Mouse (Mus musculus): Measurements from ENCODE around the gene 4930426L09Rik. TPM values are rescaled to one million over a fixed set of nuclear protein-coding genes. Genes with fewer than 3 reads are reported as not detected.

The 4930426L09Rik gene
- polyA plus RNA-seq, 1 experiment from 2014 or later: not detected

- no peak for ATAC-seq (ENCODE audit: low read depth)
- Histone ChIP-seq H3K4me1 (replicated peaks; ENCODE audit: control insufficient read depth, insufficient read depth, low read length) (no peaks in the 10 kb centered on the region), H3K9ac (ENCODE audit: low read length) (no peak overlapping the region), H3K27ac (ENCODE audit: low read length) (no peak overlapping the region), H3K4me3 (ENCODE audit: low read length) (no peak overlapping the region), H3K4me2 (ENCODE audit: low read depth, low read length) (no peak overlapping the region), H3K27me3 (ENCODE audit: control insufficient read depth, insufficient read depth, low read depth, low read length) (no peaks in the 10 kb centered on the region), H3K36me3 (ENCODE audit: control insufficient read depth, insufficient read depth, low read length) (no peaks in the 10 kb centered on the region), H3K9me3 (ENCODE audit: control insufficient read depth, low read length) (no peaks in the 10 kb centered on the region)
- 89% methylated on average over 7 of the region's 7 CpGs for whole genome bisulfite sequencing
Measured at GRCm38 (mm10) chr2:18957459-18957858, 40.7 kb upstream of the 4930426L09Rik start.

GRCm38 (mm10) chr2:18958044-18958443 is 40.1 kb upstream of the 4930426L09Rik start:
- Histone ChIP-seq H3K4me3 (ENCODE audit: low read length) (no peak overlapping the region), H3K4me2 (ENCODE audit: low read depth, low read length) (no peak overlapping the region), H3K9me3 (ENCODE audit: control insufficient read depth, low read length) (no peaks in the 10 kb centered on the region), H3K27me3 (ENCODE audit: control insufficient read depth, insufficient read depth, low read depth, low read length) (no peaks in the 10 kb centered on the region), H3K36me3 (ENCODE audit: control insufficient read depth, insufficient read depth, low read length) (no peaks in the 10 kb centered on the region), H3K27ac (ENCODE audit: low read length) (no peak overlapping the region), H3K4me1 (replicated peaks; ENCODE audit: control insufficient read depth, insufficient read depth, low read length) (no peaks in the 10 kb centered on the region), H3K9ac (ENCODE audit: low read length) (no peak overlapping the region)
- no peak for ATAC-seq (ENCODE audit: low read depth)
- 87% methylated on average over 9 of the region's 9 CpGs for WGBS

- 90% methylated on average over 5 of the region's 5 CpGs for WGBS
- Histone ChIP-seq H3K27ac (ENCODE audit: low read length) (no peak overlapping the region), H3K9me3 (ENCODE audit: control insufficient read depth, low read length) (no peaks in the 10 kb centered on the region), H3K4me1 (replicated peaks; ENCODE audit: control insufficient read depth, insufficient read depth, low read length) (no peaks in the 10 kb centered on the region), H3K36me3 (ENCODE audit: control insufficient read depth, insufficient read depth, low read length) (no peaks in the 10 kb centered on the region), H3K4me2 (ENCODE audit: low read depth, low read length) (no peak overlapping the region), H3K4me3 (ENCODE audit: low read length) (no peak overlapping the region), H3K9ac (ENCODE audit: low read length) (no peak overlapping the region), H3K27me3 (ENCODE audit: control insufficient read depth, insufficient read depth, low read depth, low read length) (no peaks in the 10 kb centered on the region)
- no peak for ATAC-seq (ENCODE audit: low read depth)
Measured at GRCm38 (mm10) chr2:18958501-18958900, 39.6 kb upstream of the 4930426L09Rik start.

GRCm38 (mm10) chr2:18959008-18959407 is 39.1 kb upstream of the 4930426L09Rik start:
- no peaks in the 10 kb centered on the region for H3K36me3 ChIP-seq (ENCODE audit: control insufficient read depth, insufficient read depth, low read length)
- H3K9me3 ChIP-seq (ENCODE audit: control insufficient read depth, low read length): no peaks in the 10 kb centered on the region
- no peak overlapping the region for H3K9ac ChIP-seq (ENCODE audit: low read length)
- no peaks in the 10 kb centered on the region for H3K27me3 ChIP-seq (ENCODE audit: control insufficient read depth, insufficient read depth, low read depth, low read length)
- 86% methylated on average over 6 of the region's 6 CpGs for WGBS
- H3K4me3 ChIP-seq (ENCODE audit: low read length): no peak overlapping the region
- H3K4me2 ChIP-seq (ENCODE audit: low read depth, low read length): no peak overlapping the region
- no peak overlapping the region for H3K27ac ChIP-seq (ENCODE audit: low read length)
- no peaks in the 10 kb centered on the region for H3K4me1 ChIP-seq (replicated peaks; ENCODE audit: control insufficient read depth, insufficient read depth, low read length)
- no peak for ATAC-seq (ENCODE audit: low read depth)

- no peak for ATAC-seq (ENCODE audit: low read depth)
- 95% methylated on average over 5 of the region's 5 CpGs for WGBS
- H3K4me1 ChIP-seq (replicated peaks; ENCODE audit: control insufficient read depth, insufficient read depth, low read length): no peaks in the 10 kb centered on the region
Measured at GRCm38 (mm10) chr2:18959558-18959957, 38.6 kb upstream of the 4930426L09Rik start.

GRCm38 (mm10) chr2:18960376-18960973 is 37.7 kb upstream of the 4930426L09Rik start:
- no peak for ATAC-seq (ENCODE audit: low read depth)
- Histone ChIP-seq H3K4me2 (ENCODE audit: low read depth, low read length) (no peak overlapping the region), H3K36me3 (ENCODE audit: control insufficient read depth, insufficient read depth, low read length) (no peaks in the 10 kb centered on the region), H3K9me3 (ENCODE audit: control insufficient read depth, low read length) (no peaks in the 10 kb centered on the region), H3K4me1 (replicated peaks; ENCODE audit: control insufficient read depth, insufficient read depth, low read length) (no peaks in the 10 kb centered on the region), H3K4me3 (ENCODE audit: low read length) (no peak overlapping the region), H3K27me3 (ENCODE audit: control insufficient read depth, insufficient read depth, low read depth, low read length) (no peaks in the 10 kb centered on the region), H3K9ac (ENCODE audit: low read length) (no peak overlapping the region), H3K27ac (ENCODE audit: low read length) (no peak overlapping the region)
- WGBS: 52% methylated on average over 7 of the region's 7 CpGs

More at GRCm38 (mm10) chr2:18959558-18959957, 38.6 kb upstream of the 4930426L09Rik start:
- Histone ChIP-seq H3K4me2 (ENCODE audit: low read depth, low read length) (no peak overlapping the region), H3K27me3 (ENCODE audit: control insufficient read depth, insufficient read depth, low read depth, low read length) (no peaks in the 10 kb centered on the region), H3K27ac (ENCODE audit: low read length) (no peak overlapping the region), H3K4me3 (ENCODE audit: low read length) (no peak overlapping the region), H3K9ac (ENCODE audit: low read length) (no peak overlapping the region), H3K36me3 (ENCODE audit: control insufficient read depth, insufficient read depth, low read length) (no peaks in the 10 kb centered on the region), H3K9me3 (ENCODE audit: control insufficient read depth, low read length) (no peaks in the 10 kb centered on the region)

- Histone ChIP-seq H3K27me3 (ENCODE audit: control insufficient read depth, insufficient read depth, low read depth, low read length) (no peaks in the 10 kb centered on the region), H3K9me3 (ENCODE audit: control insufficient read depth, low read length) (no peaks in the 10 kb centered on the region), H3K36me3 (ENCODE audit: control insufficient read depth, insufficient read depth, low read length) (no peaks in the 10 kb centered on the region), H3K4me2 (ENCODE audit: low read depth, low read length) (no peak overlapping the region), H3K4me1 (replicated peaks; ENCODE audit: control insufficient read depth, insufficient read depth, low read length) (no peaks in the 10 kb centered on the region), H3K27ac (ENCODE audit: low read length) (no peak overlapping the region), H3K4me3 (ENCODE audit: low read length) (no peak overlapping the region), H3K9ac (ENCODE audit: low read length) (no peak overlapping the region)
- 86% methylated on average over 3 of the region's 3 CpGs for WGBS
- no peak for ATAC-seq (ENCODE audit: low read depth)
Measured at GRCm38 (mm10) chr2:18962502-18962901, 35.6 kb upstream of the 4930426L09Rik start.

- Histone ChIP-seq H3K36me3 (ENCODE audit: control insufficient read depth, insufficient read depth, low read length) (no peaks in the 10 kb centered on the region), H3K4me2 (ENCODE audit: low read depth, low read length) (no peak overlapping the region), H3K9ac (ENCODE audit: low read length) (no peak overlapping the region), H3K4me3 (ENCODE audit: low read length) (no peak overlapping the region), H3K27ac (ENCODE audit: low read length) (no peak overlapping the region), H3K9me3 (ENCODE audit: control insufficient read depth, low read length) (no peaks in the 10 kb centered on the region), H3K27me3 (ENCODE audit: control insufficient read depth, insufficient read depth, low read depth, low read length) (no peaks in the 10 kb centered on the region), H3K4me1 (replicated peaks; ENCODE audit: control insufficient read depth, insufficient read depth, low read length) (no peaks in the 10 kb centered on the region)
- no peak for ATAC-seq (ENCODE audit: low read depth)
- 75% methylated on average over 13 of the region's 13 CpGs for WGBS
Measured at GRCm38 (mm10) chr2:18963286-18964040, 34.7 kb upstream of the 4930426L09Rik start.

GRCm38 (mm10) chr2:18965108-18965507 is 33.0 kb upstream of the 4930426L09Rik start:
- Histone ChIP-seq H3K4me3 (ENCODE audit: low read length) (no peak overlapping the region), H3K27me3 (ENCODE audit: control insufficient read depth, insufficient read depth, low read depth, low read length) (no peaks in the 10 kb centered on the region), H3K9ac (ENCODE audit: low read length) (no peak overlapping the region), H3K27ac (ENCODE audit: low read length) (no peak overlapping the region), H3K9me3 (ENCODE audit: control insufficient read depth, low read length) (no peaks in the 10 kb centered on the region), H3K36me3 (ENCODE audit: control insufficient read depth, insufficient read depth, low read length) (no peaks in the 10 kb centered on the region), H3K4me2 (ENCODE audit: low read depth, low read length) (no peak overlapping the region), H3K4me1 (replicated peaks; ENCODE audit: control insufficient read depth, insufficient read depth, low read length) (peaks cover 10% of the 10 kb centered on the region)
- 76% methylated on average over 3 of the region's 3 CpGs for WGBS
- ATAC-seq (ENCODE audit: low read depth): no peak
